Mouse (Mus musculus) CH12.LX (cell line): Measurements from ENCODE around the gene Dis3l. TPM values are rescaled to one million over a fixed set of nuclear protein-coding genes. Genes with fewer than 3 reads are reported as not detected.

Experiments
- DNase-seq: peaks from one replicate; pipeline ENCODE4 v3.0.0-alpha.2; 2013; ENCODE audit errors: extremely low read depth
- H3K27ac ChIP-seq: 2 replicates; pipeline ENCODE4 v1.5.1; 2012; ENCODE audit warnings: low read depth, mild to moderate bottlenecking, control low read depth, moderate library complexity; ENCODE audit not compliant: insufficient read depth
- H3K27me3 ChIP-seq: replicated peaks from 2 replicates; pipeline ENCODE3; 2012; ENCODE audit warnings: inconsistent platforms
- H3K36me3 ChIP-seq, 2 experiments: replicated peaks in 1 of 2; 2 replicates each; pipeline versions ENCODE3 to v1.6.1; 2012; ENCODE audit warnings: inconsistent platforms in 1 of 2, low read length in 1 of 2, mild to moderate bottlenecking in 1 of 2, mixed read lengths in 1 of 2, moderate library complexity in 1 of 2; ENCODE audit not compliant: control insufficient read depth in 1 of 2, insufficient read depth in 1 of 2
- H3K4me1 ChIP-seq, 2 experiments: 2 replicates each; pipeline ENCODE4 v1.6.1; 2012; ENCODE audit warnings: inconsistent platforms in 1 of 2, moderate library complexity in 1 of 2; ENCODE audit not compliant: insufficient read depth in 2 of 2, control insufficient read depth in 1 of 2
- H3K4me2 ChIP-seq: 2 replicates; pipeline ENCODE4 v1.6.1; 2012; ENCODE audit warnings: low read depth, mild to moderate bottlenecking, control low read depth; ENCODE audit not compliant: poor library complexity, insufficient read depth, severe bottlenecking
- H3K4me3 ChIP-seq, 3 experiments: fragments of 150-350 bp in 1 of 3; sonication (generic) in 1 of 3; replicated peaks in 1 of 3; 2 replicates each; pipeline versions ENCODE3 to v1.5.1; 2011 to 2012; ENCODE audit warnings: low read depth in 2 of 3, low read length in 2 of 3, mild to moderate bottlenecking in 2 of 3, moderate library complexity in 2 of 3, control low read depth in 1 of 3, improper control_type of control experiment in 1 of 3, inconsistent platforms in 1 of 3, mixed read lengths in 1 of 3; ENCODE audit not compliant: poor library complexity in 1 of 3
- H3K79me2 ChIP-seq: replicated peaks from 2 replicates; pipeline ENCODE4 v1.6.1; 2012; ENCODE audit warnings: mild to moderate bottlenecking, moderate library complexity; ENCODE audit not compliant: control insufficient read depth, poor library complexity, insufficient read depth, severe bottlenecking; ENCODE audit errors: extremely low read depth
- H3K9ac ChIP-seq: 2 replicates; pipeline ENCODE4 v1.6.1; 2012; ENCODE audit warnings: low read depth, mild to moderate bottlenecking, control low read depth, moderate library complexity; ENCODE audit not compliant: insufficient read depth
- H3K9me3 ChIP-seq: replicated peaks from 2 replicates; pipeline ENCODE3; 2012; ENCODE audit warnings: low read length, inconsistent platforms, mixed read lengths
- CHD2 ChIP-seq: IDR thresholded peaks from 2 replicates; pipeline ENCODE4 v1.6.1; 2011; ENCODE audit warnings: low read length, improper control_type of control experiment
- CTCF ChIP-seq, 2 experiments: IDR thresholded peaks in 1 of 2; conservative IDR thresholded peaks in 1 of 2; 2 replicates each; pipeline ENCODE4 v1.5.1; 2011 to 2012; ENCODE audit warnings: low read depth in 2 of 2, low read length in 2 of 2, improper control_type of control experiment in 1 of 2, inconsistent platforms in 1 of 2, mild to moderate bottlenecking in 1 of 2, moderate library complexity in 1 of 2
- E2F4 ChIP-seq: IDR thresholded peaks from 2 replicates; pipeline ENCODE4 v1.6.1; 2011; ENCODE audit warnings: low read depth, low read length, improper control_type of control experiment; ENCODE audit not compliant: insufficient replicate concordance
- ETS1 ChIP-seq: conservative IDR thresholded peaks from 2 replicates; pipeline ENCODE4 v1.6.1; 2012; ENCODE audit warnings: low read depth, mild to moderate bottlenecking, inconsistent platforms, low read length, improper control_type of control experiment, moderate library complexity
- HCFC1 ChIP-seq: IDR thresholded peaks from 2 replicates; pipeline ENCODE4 v1.6.1; 2012; ENCODE audit warnings: low read depth, mild to moderate bottlenecking, inconsistent platforms, low read length, improper control_type of control experiment
- MAFK ChIP-seq: IDR thresholded peaks from 2 replicates; pipeline ENCODE4 v1.6.1; 2011; ENCODE audit warnings: low read length, improper control_type of control experiment; ENCODE audit not compliant: insufficient replicate concordance
- MAZ ChIP-seq: IDR thresholded peaks from 2 replicates; pipeline ENCODE4 v1.6.1; 2012; ENCODE audit warnings: low read depth, mild to moderate bottlenecking, inconsistent platforms, low read length, improper control_type of control experiment, moderate library complexity
- NELFE ChIP-seq: IDR thresholded peaks from 2 replicates; pipeline ENCODE4 v1.6.1; 2011; ENCODE audit warnings: low read depth, low read length, improper control_type of control experiment
- NRF1 ChIP-seq: IDR thresholded peaks from 2 replicates; pipeline ENCODE4 v1.6.1; 2014; ENCODE audit warnings: low read depth, mild to moderate bottlenecking, inconsistent platforms, low read length, improper control_type of control experiment, moderate library complexity
- RCOR1 ChIP-seq: conservative IDR thresholded peaks from 2 replicates; pipeline ENCODE4 v1.6.1; 2012; ENCODE audit warnings: low read depth, mild to moderate bottlenecking, inconsistent platforms, low read length, improper control_type of control experiment
- TCF12 ChIP-seq: IDR thresholded peaks from 2 replicates; pipeline ENCODE4 v1.6.1; 2014; ENCODE audit warnings: low read depth, mild to moderate bottlenecking, inconsistent platforms, low read length, improper control_type of control experiment
- UBTF ChIP-seq: IDR thresholded peaks from 2 replicates; pipeline ENCODE4 v1.6.1; 2012; ENCODE audit warnings: low read depth, mild to moderate bottlenecking, inconsistent platforms, low read length, improper control_type of control experiment, moderate library complexity
- USF1 ChIP-seq: IDR thresholded peaks from 2 replicates; pipeline ENCODE4 v1.6.1; 2014; ENCODE audit warnings: low read depth, mild to moderate bottlenecking, inconsistent platforms, low read length, improper control_type of control experiment
- USF2 ChIP-seq: conservative IDR thresholded peaks from 2 replicates; pipeline ENCODE4 v1.6.1; 2011; ENCODE audit warnings: low read depth, low read length, improper control_type of control experiment
- ZC3H11A ChIP-seq: IDR thresholded peaks from 2 replicates; pipeline ENCODE4 v1.6.1; 2012; ENCODE audit warnings: low read depth, mild to moderate bottlenecking, inconsistent platforms, low read length, improper control_type of control experiment
- ZMIZ1 ChIP-seq: IDR thresholded peaks from 2 replicates; pipeline ENCODE4 v1.6.1; 2012; ENCODE audit warnings: low read depth, mild to moderate bottlenecking, inconsistent platforms, low read length, improper control_type of control experiment
- ZNF384 ChIP-seq: IDR thresholded peaks from 2 replicates; pipeline ENCODE4 v1.6.1; 2012; ENCODE audit warnings: low read depth, low read length, improper control_type of control experiment, inconsistent platforms
- dilution Hi-C: fragments of 300-500 bp; cut with MboI; formaldehyde crosslinking; loops from 2 replicates; pipeline ENCODE4 v1.14.3; 2020; ENCODE audit warnings: low sequenced_read_pairs; ENCODE audit not compliant: extremely low pct_unique_long_range_greater_than_20kb, extremely low pct_ligation_motif_present
- in situ Hi-C: fragments of 300-500 bp; cut with MboI; formaldehyde crosslinking; loops from 3 replicates; pipeline ENCODE4 v1.14.3; 2019; ENCODE audit warnings: low sequenced_read_pairs, low pct_ligation_motif_present, low pct_unique_long_range_greater_than_20kb, mixed read lengths
- polyA plus RNA-seq: library from polyadenylated mRNA; unstranded; fragments of >175 nt; gene quantifications from 2 replicates; pipeline ENCODE4 v1.2.1, GENCODE M21; 2012; ENCODE audit warnings: low read depth; ENCODE audit not compliant: insufficient read length
- total RNA-seq, 2 experiments: library from RNA; depleted of rRNA; stranded (reverse); fragments of 300-350 nt in 1 of 2; fragments of >200 nt in 1 of 2; gene quantifications; 2 replicates each; pipeline ENCODE4 v1.2.3; 2012 to 2014

Gene Dis3l
- total and polyA plus RNA-seq, 3 experiments, result 6.6 to 9.6 (median 8.8) TPM

DNA sequence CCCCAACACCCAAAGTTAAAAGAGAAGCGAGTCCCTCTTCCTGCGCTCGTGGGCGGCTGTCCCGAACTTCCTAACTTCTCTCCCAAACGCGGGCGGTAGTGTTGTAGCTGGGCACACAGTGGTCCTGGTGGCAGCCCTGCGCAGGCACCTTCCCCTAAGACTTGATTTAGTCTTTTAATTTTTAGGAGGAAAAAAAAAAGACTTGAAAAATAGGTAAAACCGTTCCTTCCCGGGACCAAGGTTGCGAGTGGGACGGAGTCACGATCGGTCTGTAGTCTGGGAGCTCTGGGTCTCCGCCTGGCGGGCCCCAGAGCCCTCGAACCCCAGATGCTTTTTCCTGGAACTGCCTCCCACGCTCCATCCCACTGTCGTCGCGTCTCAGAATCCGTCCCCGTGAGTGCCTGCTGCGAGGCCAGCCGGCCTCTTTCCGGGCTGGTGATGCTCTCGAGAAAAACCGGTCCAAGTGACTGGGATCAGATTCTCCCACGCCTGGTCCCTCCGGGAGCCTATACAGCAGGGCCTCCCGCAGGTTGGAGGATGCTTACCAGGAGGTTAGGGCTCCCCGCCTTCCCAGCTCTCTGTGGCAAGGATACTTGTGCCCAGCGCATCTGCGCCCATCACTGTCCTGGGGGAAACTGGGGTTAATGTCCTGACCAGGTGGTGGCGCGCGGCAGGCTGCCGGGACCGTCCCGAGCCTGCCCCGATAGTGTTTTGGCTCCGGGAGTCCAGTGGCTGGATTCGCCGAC, 45.6 kb upstream of the Dis3l start:
- in situ Hi-C loops (no loop called here), dilution Hi-C loops (no loop called here)
- no peaks in the 10 kb centered on the region for H3K79me2 ChIP-seq
- no peaks in the 10 kb centered on the region for H3K36me3 ChIP-seq
- H3K4me1 ChIP-seq, result no peaks in the 10 kb centered on the region
- no peak overlapping the region for H3K9ac ChIP-seq
- H3K9me3 ChIP-seq, result peaks cover 6% of the 10 kb centered on the region
- H3K4me2 ChIP-seq, result no peak overlapping the region
- peaks cover 9% of the 10 kb centered on the region for H3K27me3 ChIP-seq
- no peak overlapping the region for H3K27ac ChIP-seq
- no peak overlapping the region for H3K4me3 ChIP-seq
- TF ChIP-seq ZNF384 (no peak), CTCF (conservative IDR thresholded peaks at IDR 0.05 in 1 of 2, IDR thresholded peaks at IDR 0.05 in 1 of 2; ENCODE audit: low read depth in 2 of 2, low read length in 2 of 2) (peak in 1 of 2 experiments; percentile 4; a peak in 1 of 4 replicates)
- TF ChIP-seq, all 38 proteins: peak for 1
- no peak for DNase-seq

DNA sequence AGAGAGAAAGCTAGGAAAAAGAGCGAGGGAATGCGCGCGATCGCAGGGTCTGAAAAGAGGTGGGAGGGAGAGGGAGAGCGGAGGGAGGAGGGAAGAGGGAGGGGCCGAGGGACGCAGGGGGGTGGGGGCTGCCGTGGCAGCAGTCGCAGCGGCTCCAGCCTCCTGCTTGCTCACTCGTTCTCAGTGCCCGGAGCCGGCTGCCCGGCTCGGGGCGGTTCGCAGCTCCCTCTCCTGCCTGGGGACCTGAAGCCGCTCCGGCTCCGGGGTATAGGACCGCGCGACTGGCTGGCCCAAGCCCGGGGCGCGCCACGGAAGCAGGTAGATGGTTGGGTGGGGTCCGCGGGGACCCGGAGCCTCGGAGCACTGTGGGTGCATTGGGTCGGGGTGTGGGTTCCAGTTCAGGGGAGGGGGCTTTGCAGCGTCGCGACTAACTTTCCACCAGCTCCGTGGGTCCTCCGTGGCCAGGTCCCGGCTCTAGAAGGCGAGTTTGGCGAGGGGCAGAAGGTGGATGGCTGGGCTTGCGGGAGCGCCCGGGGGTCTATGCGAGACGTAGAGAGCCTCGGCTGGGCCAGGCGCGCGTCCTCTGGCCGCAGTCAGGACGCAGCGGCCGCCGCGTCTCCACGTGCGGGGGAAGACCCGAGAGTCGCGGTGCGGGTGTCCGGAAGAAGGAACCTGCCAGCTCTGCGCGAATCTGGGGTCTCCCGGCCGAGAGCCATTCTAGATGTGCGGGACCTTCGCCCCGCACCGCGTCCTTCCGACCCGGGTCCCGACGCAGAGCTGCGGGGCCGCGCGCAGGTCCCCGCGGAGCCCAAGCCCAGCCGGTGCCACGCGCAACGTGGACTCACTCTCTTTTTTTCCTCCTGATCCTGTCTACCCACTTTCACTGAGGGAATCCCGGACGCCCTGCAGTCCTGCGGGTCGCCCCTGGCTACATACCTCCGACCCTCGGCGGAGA, 44.7 kb upstream of the Dis3l start, which contains the start of gene Megf11:
Megf11 (plus strand) TSS at position 116 of the 955 bp plus-strand sequence.
- Histone ChIP-seq H3K4me1 (no peaks in the 10 kb centered on the region), H3K4me2 (no peak within 1 kb of the TSS)
- dilution Hi-C loops, result no loop called here
- TF ChIP-seq ETS1, result no peak
- TF ChIP-seq E2F4, result no peak
- no peak for TF ChIP-seq ZNF384
- TF ChIP-seq MAZ, result no peak
- no peak for TF ChIP-seq ZC3H11A
- TF ChIP-seq CHD2, result no peak
- no peak for TF ChIP-seq NRF1
- TF ChIP-seq NELFE, result no peak
- TF ChIP-seq MAFK, result no peak
- no peak for TF ChIP-seq ZMIZ1
- no peak for TF ChIP-seq USF1
- no peak for TF ChIP-seq HCFC1
- TF ChIP-seq CTCF (conservative IDR thresholded peaks at IDR 0.05 in 1 of 2, IDR thresholded peaks at IDR 0.05 in 1 of 2; ENCODE audit: low read depth in 2 of 2, low read length in 2 of 2), result no peak
- no peak for TF ChIP-seq RCOR1
- TF ChIP-seq TCF12, result no peak
- TF ChIP-seq UBTF, result no peak
- TF ChIP-seq USF2, result no peak
- TF ChIP-seq, all 38 proteins: peak for 0
- DNase-seq, result no peak
- in situ Hi-C loops, result no loop called here
- Histone ChIP-seq H3K9ac (no peak within 1 kb of the TSS), H3K27me3 (peaks cover 5% of the 10 kb centered on the region), H3K79me2 (no peaks in the 10 kb centered on the region), H3K9me3 (peaks cover 6% of the 10 kb centered on the region), H3K27ac (no peak within 1 kb of the TSS), H3K4me3 (no peak within 1 kb of the TSS), H3K36me3 (no peaks in the 10 kb centered on the region)
